Mouse (Mus musculus): Measurements from ENCODE around the gene Agap1. TPM values are rescaled to one million over a fixed set of nuclear protein-coding genes. Genes with fewer than 3 reads are reported as not detected.
A peak's percentile ranks its signal among the peaks of the same experiment; 100 is the strongest.

The Agap1 gene
- polyA plus RNA-seq (2014; fragmentation: Nextera tagmentation; extraction: Ambion mirVana): 28.6 and 32.3 TPM in 2 replicates

DNA sequence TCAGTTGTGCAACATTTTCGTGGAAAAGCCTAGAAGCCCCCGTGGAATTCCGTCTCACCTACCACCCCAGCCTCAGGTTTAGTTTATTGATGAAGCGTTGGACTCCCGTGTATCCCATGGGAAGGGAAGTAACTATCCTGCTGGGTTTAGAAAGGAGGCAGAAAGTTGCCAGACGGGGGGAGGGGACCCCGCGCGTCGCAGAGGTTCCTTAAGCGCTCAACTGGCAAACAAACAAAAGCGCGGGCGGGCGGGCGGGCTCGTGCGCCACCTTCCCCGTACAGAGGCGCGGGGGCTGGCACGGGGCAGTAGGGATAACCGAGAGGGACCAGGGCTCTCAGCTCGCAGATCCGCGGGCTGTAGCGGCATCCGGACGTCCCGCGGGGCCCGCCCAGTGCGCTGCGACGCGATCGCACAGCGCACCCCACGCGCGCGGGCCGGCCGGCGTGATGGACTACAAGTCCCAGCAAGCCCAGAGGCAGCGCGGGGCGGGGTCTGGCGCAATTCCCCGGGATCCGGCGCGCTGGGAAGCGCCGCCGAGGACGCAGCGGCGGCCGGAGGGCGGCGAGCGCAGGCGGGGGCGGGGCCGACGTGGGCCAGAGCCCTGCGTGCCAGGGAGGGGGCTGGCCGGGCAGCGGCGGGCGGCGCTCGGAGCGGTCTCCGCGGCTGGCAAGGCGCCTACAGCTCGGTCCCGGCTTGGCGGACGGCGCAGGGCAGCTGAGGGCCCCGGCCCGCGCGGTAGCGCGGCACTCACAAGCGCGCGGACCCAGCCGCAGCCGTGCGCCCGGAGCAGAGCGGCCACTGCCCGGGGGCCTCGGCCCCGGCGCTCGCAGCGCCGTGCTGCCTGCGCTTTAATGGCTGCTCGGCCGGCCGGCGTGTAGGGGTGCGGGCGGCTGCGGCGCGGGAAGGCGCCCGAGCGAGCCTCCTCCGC, at the start of gene Agap1:
TSS of gene Agap1 (plus strand) at position 611 of the 928 bp plus-strand sequence.
- Histone ChIP-seq H3K36me3 (ENCODE audit: control insufficient read depth, insufficient read depth, low read length) (no peaks in the 10 kb centered on the region), H3K27me3 (replicated peaks; ENCODE audit: control insufficient read depth, insufficient read depth, low read length) (0 out of 2 replicates have a peak, but pooled peaks cover 3% of the 10 kb centered on the region), H3K9ac (ENCODE audit: low read length) (peak within 1 kb of the TSS; percentile 84), H3K27ac (ENCODE audit: low read depth, low read length) (peak within 1 kb of the TSS; percentile 77), H3K9me3 (replicated peaks; ENCODE audit: control insufficient read depth, low read length) (peaks cover 3% of the 10 kb centered on the region; the same call in 1 of the 2 replicates), H3K4me3 (ENCODE audit: low read depth, low read length) (peak within 1 kb of the TSS; percentile 78), H3K4me2 (ENCODE audit: low read length) (peak within 1 kb of the TSS; percentile 97), H3K4me1 (ENCODE audit: control insufficient read depth, insufficient read depth, low read length) (peaks cover 10% of the 10 kb centered on the region)
- DNase-seq (ENCODE audit: low spot score): peak; percentile 95
- ATAC-seq: peak; percentile 96
- WGBS: under 1% methylated on average over 83 of the region's 118 CpGs

DNA sequence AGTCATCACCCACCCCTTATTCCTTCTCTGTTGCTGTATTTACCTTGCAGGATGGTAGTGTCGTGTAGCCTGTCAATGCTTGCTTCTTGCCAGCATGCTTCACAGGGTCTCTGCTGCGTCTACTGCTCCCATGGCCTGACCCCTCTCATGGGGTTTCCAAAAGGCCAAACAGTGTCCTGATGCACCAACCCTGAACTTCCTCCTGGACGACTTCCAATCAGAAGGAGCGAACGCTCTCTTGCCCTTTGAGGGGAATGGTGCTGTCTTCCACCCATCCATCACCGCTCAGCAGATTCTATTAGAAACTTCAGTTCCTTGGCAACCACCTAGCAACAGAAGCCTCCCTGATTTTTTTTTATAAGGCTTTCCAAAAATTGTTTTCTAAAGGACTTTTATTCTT, 48.6 kb upstream of the Agap1 start:
- no peak overlapping the region for H3K4me2 ChIP-seq (ENCODE audit: low read length)
- no peak overlapping the region for H3K9ac ChIP-seq (ENCODE audit: low read length)
- no peaks in the 10 kb centered on the region for H3K27me3 ChIP-seq (replicated peaks; ENCODE audit: control insufficient read depth, insufficient read depth, low read length)
- H3K4me1 ChIP-seq (ENCODE audit: control insufficient read depth, insufficient read depth, low read length): no peaks in the 10 kb centered on the region; the same call in 1 of the 2 replicates
- H3K4me3 ChIP-seq (ENCODE audit: low read depth, low read length): no peak overlapping the region
- H3K27ac ChIP-seq (ENCODE audit: low read depth, low read length): no peak overlapping the region
- no peak for ATAC-seq
- no peaks in the 10 kb centered on the region for H3K36me3 ChIP-seq (ENCODE audit: control insufficient read depth, insufficient read depth, low read length)
- H3K9me3 ChIP-seq (replicated peaks; ENCODE audit: control insufficient read depth, low read length): no peaks in the 10 kb centered on the region
- 92% methylated on average over 6 of the region's 6 CpGs for WGBS
- no peak for DNase-seq (ENCODE audit: low spot score)

- WGBS: 85% methylated on average over 8 of the region's 8 CpGs
- Histone ChIP-seq H3K4me2 (ENCODE audit: low read length) (no peak overlapping the region), H3K4me3 (ENCODE audit: low read depth, low read length) (no peak overlapping the region), H3K27me3 (replicated peaks; ENCODE audit: control insufficient read depth, insufficient read depth, low read length) (no peaks in the 10 kb centered on the region), H3K27ac (ENCODE audit: low read depth, low read length) (no peak overlapping the region), H3K36me3 (ENCODE audit: control insufficient read depth, insufficient read depth, low read length) (no peaks in the 10 kb centered on the region), H3K9me3 (replicated peaks; ENCODE audit: control insufficient read depth, low read length) (no peaks in the 10 kb centered on the region), H3K9ac (ENCODE audit: low read length) (no peak overlapping the region), H3K4me1 (ENCODE audit: control insufficient read depth, insufficient read depth, low read length) (no peaks in the 10 kb centered on the region)
- no peak for DNase-seq (ENCODE audit: low spot score)
- ATAC-seq: no peak
Measured at GRCm38 (mm10) chr1:89407986-89408385, 46.6 kb upstream of the Agap1 start.

- ATAC-seq: no peak
- 68% methylated on average over 2 of the region's 2 CpGs for WGBS
- no peak overlapping the region for H3K4me3 ChIP-seq (ENCODE audit: low read depth, low read length)
- no peaks in the 10 kb centered on the region for H3K4me1 ChIP-seq (ENCODE audit: control insufficient read depth, insufficient read depth, low read length)
- no peak for DNase-seq (ENCODE audit: low spot score)
- H3K27me3 ChIP-seq (replicated peaks; ENCODE audit: control insufficient read depth, insufficient read depth, low read length): no peaks in the 10 kb centered on the region
- no peaks in the 10 kb centered on the region for H3K36me3 ChIP-seq (ENCODE audit: control insufficient read depth, insufficient read depth, low read length)
- no peak overlapping the region for H3K27ac ChIP-seq (ENCODE audit: low read depth, low read length)
- no peak overlapping the region for H3K4me2 ChIP-seq (ENCODE audit: low read length)
- no peak overlapping the region for H3K9ac ChIP-seq (ENCODE audit: low read length)
- no peaks in the 10 kb centered on the region for H3K9me3 ChIP-seq (replicated peaks; ENCODE audit: control insufficient read depth, low read length)
Measured at GRCm38 (mm10) chr1:89413122-89413521, 41.5 kb upstream of the Agap1 start.

DNA sequence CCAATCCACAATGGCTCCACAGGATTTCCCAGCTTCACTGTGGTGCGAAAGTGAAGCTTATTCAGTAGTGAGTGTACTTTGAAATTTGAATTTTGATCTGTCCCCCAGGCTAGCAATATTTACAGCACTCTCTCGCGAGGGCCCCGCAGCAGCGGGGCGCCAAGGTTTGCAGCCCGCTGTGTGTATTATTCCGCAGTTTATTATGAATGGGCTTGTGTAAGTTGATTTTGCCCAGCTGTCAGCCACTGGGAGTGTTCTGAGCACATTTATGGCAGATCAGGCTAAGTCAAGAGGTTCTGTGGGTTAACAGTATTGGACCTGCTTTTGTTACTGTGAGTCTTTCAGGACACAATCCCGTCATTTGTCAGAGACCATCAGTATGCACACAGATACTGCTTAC, 40.0 kb upstream of the Agap1 start:
- H3K4me2 ChIP-seq (ENCODE audit: low read length): no peak overlapping the region
- 74% methylated on average over 9 of the region's 9 CpGs for WGBS
- H3K4me3 ChIP-seq (ENCODE audit: low read depth, low read length): no peak overlapping the region
- ATAC-seq (no peak), DNase-seq (ENCODE audit: low spot score) (no peak)
- no peaks in the 10 kb centered on the region for H3K27me3 ChIP-seq (replicated peaks; ENCODE audit: control insufficient read depth, insufficient read depth, low read length)
- no peaks in the 10 kb centered on the region for H3K4me1 ChIP-seq (ENCODE audit: control insufficient read depth, insufficient read depth, low read length)
- no peaks in the 10 kb centered on the region for H3K9me3 ChIP-seq (replicated peaks; ENCODE audit: control insufficient read depth, low read length)
- H3K9ac ChIP-seq (ENCODE audit: low read length): no peak overlapping the region
- H3K27ac ChIP-seq (ENCODE audit: low read depth, low read length): no peak overlapping the region
- no peaks in the 10 kb centered on the region for H3K36me3 ChIP-seq (ENCODE audit: control insufficient read depth, insufficient read depth, low read length)

- WGBS: 24% methylated on average over 5 of the region's 5 CpGs
- DNase-seq (ENCODE audit: low spot score) (no peak), ATAC-seq (no peak)
- Histone ChIP-seq H3K36me3 (ENCODE audit: control insufficient read depth, insufficient read depth, low read length) (no peaks in the 10 kb centered on the region), H3K9ac (ENCODE audit: low read length) (no peak overlapping the region), H3K4me1 (ENCODE audit: control insufficient read depth, insufficient read depth, low read length) (no peaks in the 10 kb centered on the region), H3K27ac (ENCODE audit: low read depth, low read length) (no peak overlapping the region), H3K4me2 (ENCODE audit: low read length) (no peak overlapping the region), H3K4me3 (ENCODE audit: low read depth, low read length) (no peak overlapping the region), H3K27me3 (replicated peaks; ENCODE audit: control insufficient read depth, insufficient read depth, low read length) (no peaks in the 10 kb centered on the region), H3K9me3 (replicated peaks; ENCODE audit: control insufficient read depth, low read length) (no peaks in the 10 kb centered on the region)
Measured at GRCm38 (mm10) chr1:89416929-89417328, 37.7 kb upstream of the Agap1 start.

GRCm38 (mm10) chr1:89420642-89421041, 34.0 kb upstream of the Agap1 start:
- Histone ChIP-seq H3K4me3 (ENCODE audit: low read depth, low read length) (no peak overlapping the region), H3K9me3 (replicated peaks; ENCODE audit: control insufficient read depth, low read length) (no peaks in the 10 kb centered on the region), H3K9ac (ENCODE audit: low read length) (no peak overlapping the region), H3K27ac (ENCODE audit: low read depth, low read length) (no peak overlapping the region), H3K27me3 (replicated peaks; ENCODE audit: control insufficient read depth, insufficient read depth, low read length) (no peaks in the 10 kb centered on the region), H3K4me2 (ENCODE audit: low read length) (no peak overlapping the region), H3K4me1 (ENCODE audit: control insufficient read depth, insufficient read depth, low read length) (no peaks in the 10 kb centered on the region), H3K36me3 (ENCODE audit: control insufficient read depth, insufficient read depth, low read length) (no peaks in the 10 kb centered on the region)
- 79% methylated on average over 11 of the region's 11 CpGs for WGBS
- ATAC-seq (no peak), DNase-seq (ENCODE audit: low spot score) (no peak)

- no peaks in the 10 kb centered on the region for H3K4me1 ChIP-seq (ENCODE audit: control insufficient read depth, insufficient read depth, low read length)
- H3K4me2 ChIP-seq (ENCODE audit: low read length): no peak overlapping the region
- WGBS: 71% methylated on average over 4 of the region's 4 CpGs
- H3K9ac ChIP-seq (ENCODE audit: low read length): no peak overlapping the region
- H3K27me3 ChIP-seq (replicated peaks; ENCODE audit: control insufficient read depth, insufficient read depth, low read length): no peaks in the 10 kb centered on the region
- no peak overlapping the region for H3K27ac ChIP-seq (ENCODE audit: low read depth, low read length)
- ATAC-seq: no peak
- no peaks in the 10 kb centered on the region for H3K9me3 ChIP-seq (replicated peaks; ENCODE audit: control insufficient read depth, low read length)
- DNase-seq (ENCODE audit: low spot score): peak; percentile 39
- no peak overlapping the region for H3K4me3 ChIP-seq (ENCODE audit: low read depth, low read length)
- no peaks in the 10 kb centered on the region for H3K36me3 ChIP-seq (ENCODE audit: control insufficient read depth, insufficient read depth, low read length)
Measured at GRCm38 (mm10) chr1:89421401-89421800, 33.2 kb upstream of the Agap1 start.

DNA sequence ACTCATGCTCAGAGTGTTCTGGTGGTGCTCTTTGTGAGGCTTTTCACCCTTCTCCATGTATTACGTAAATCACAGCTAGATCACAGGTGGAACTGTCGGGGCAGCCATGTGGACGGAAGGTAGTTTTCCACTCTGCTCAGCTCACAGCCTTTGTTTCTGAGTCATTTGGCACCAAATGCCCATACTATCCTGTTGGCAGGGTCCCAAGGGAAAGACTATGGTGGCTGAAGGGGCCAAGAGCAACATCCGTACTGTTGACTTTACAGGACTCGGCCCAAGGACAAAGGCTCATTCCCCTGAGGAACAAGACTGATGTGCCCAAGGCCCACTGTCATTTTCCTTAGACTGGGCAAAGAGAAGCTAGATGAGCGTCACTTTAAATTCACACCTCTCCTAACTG, 30.0 kb upstream of the Agap1 start:
- DNase-seq (ENCODE audit: low spot score) (no peak), ATAC-seq (no peak)
- 87% methylated on average over 6 of the region's 6 CpGs for WGBS
- no peak overlapping the region for H3K4me2 ChIP-seq (ENCODE audit: low read length)
- no peaks in the 10 kb centered on the region for H3K27me3 ChIP-seq (replicated peaks; ENCODE audit: control insufficient read depth, insufficient read depth, low read length)
- H3K4me1 ChIP-seq (ENCODE audit: control insufficient read depth, insufficient read depth, low read length): no peaks in the 10 kb centered on the region
- H3K4me3 ChIP-seq (ENCODE audit: low read depth, low read length): no peak overlapping the region
- H3K27ac ChIP-seq (ENCODE audit: low read depth, low read length): no peak overlapping the region
- H3K36me3 ChIP-seq (ENCODE audit: control insufficient read depth, insufficient read depth, low read length): no peaks in the 10 kb centered on the region
- H3K9ac ChIP-seq (ENCODE audit: low read length): no peak overlapping the region
- peaks cover 3% of the 10 kb centered on the region; the same call in 1 of the 2 replicates for H3K9me3 ChIP-seq (replicated peaks; ENCODE audit: control insufficient read depth, low read length)

All from forebrain, embryonic 14.5 days (tissue).